Mouse (Mus musculus): ENCODE measurements around the gene Adgrb2. TPM values are rescaled to one million over a fixed set of nuclear protein-coding genes. Genes with fewer than 3 reads are reported as not detected.

The Adgrb2 gene
- polyA plus RNA-seq, 1 experiment from 2014 or later, result 2.8 TPM

DNA sequence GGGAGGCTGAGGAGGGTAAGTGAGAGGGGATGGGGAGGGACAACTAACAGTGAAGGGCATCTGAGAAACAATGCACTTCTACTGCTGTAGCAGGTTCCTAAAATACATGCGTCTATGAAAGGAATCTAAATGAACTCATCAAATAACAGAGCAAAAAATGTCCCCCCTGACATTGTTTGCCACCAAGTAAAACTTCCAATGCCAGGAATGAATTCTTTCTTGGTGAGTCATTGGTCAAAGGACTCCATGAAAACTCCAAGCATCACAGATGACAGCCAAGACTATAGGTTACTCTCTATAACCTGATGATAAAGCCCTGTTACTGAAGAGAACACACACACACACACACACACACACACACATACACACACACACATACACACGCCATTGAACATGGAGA lies 46.5 kb downstream of the Adgrb2 start:
- no peak overlapping the region for H3K9ac ChIP-seq (ENCODE audit: low read length)
- DNase-seq (ENCODE audit: low spot score) (no peak), ATAC-seq (ENCODE audit: insufficient read depth, low FRiP score, low TSS enrichment) (no peak)
- H3K4me1 ChIP-seq (ENCODE audit: control insufficient read depth, insufficient read depth, low read length), result no peaks in the 10 kb centered on the region
- WGBS, result 74% methylated on average over 2 of the region's 2 CpGs
- no peaks in the 10 kb centered on the region for H3K36me3 ChIP-seq (ENCODE audit: control insufficient read depth, insufficient read depth, low read length)
- H3K27ac ChIP-seq (ENCODE audit: low read depth, low read length), result no peak overlapping the region
- no peak overlapping the region for H3K4me3 ChIP-seq (ENCODE audit: low read depth, low read length)
- no peak overlapping the region for H3K4me2 ChIP-seq (ENCODE audit: low read depth)
- H3K27me3 ChIP-seq (ENCODE audit: control insufficient read depth, insufficient read depth, low read length), result no peaks in the 10 kb centered on the region
- no peaks in the 10 kb centered on the region for H3K9me3 ChIP-seq (ENCODE audit: control insufficient read depth, low read length)

DNA sequence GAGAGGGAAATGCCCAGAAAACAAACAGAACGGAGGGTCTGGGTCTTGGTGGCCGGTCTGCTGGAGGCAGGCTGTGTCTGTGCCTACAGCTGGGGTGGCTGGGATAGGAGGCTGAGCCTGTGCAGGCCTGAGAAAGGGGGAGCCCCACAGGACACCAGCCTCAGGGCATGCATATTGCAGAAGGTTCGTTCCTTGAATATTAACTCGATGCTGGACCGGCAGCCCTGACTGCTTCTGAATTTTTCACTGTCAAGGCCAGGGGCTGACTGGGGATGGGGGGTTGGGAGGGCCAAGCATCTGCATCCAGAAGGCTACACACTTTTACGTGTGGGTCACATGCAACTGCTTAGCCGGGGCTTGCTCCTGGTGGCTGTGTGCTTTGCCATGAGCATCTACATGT lies 48.8 kb downstream of the Adgrb2 start:
- H3K27ac ChIP-seq (ENCODE audit: low read depth, low read length), result no peak overlapping the region

DNA sequence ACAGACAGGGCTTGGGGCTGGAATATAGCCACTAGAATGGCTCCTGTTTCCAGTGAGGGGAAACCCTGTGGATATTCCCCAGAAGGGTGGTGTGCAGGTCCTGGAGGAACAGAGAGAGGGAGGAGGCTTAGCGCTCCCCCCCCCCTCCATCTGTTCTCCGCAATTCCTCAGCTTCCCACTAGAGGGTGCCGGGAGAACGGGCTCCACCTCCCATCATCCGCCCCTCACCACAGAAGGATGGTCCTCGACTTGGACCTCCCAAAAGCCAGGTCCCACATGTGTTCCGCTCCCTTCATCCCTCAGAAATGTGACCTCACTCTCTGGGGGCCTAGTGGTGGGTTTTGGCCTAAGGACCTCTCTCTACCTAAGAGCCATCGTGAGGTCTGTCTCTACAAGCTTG lies 51.4 kb downstream of the Adgrb2 start:
- no peak overlapping the region for H3K4me2 ChIP-seq (ENCODE audit: low read depth)
- H3K27ac ChIP-seq (ENCODE audit: low read depth, low read length), result no peak overlapping the region
- no peaks in the 10 kb centered on the region for H3K9me3 ChIP-seq (ENCODE audit: control insufficient read depth, low read length)
- ATAC-seq (ENCODE audit: insufficient read depth, low FRiP score, low TSS enrichment) (no peak), DNase-seq (ENCODE audit: low spot score) (peak; percentile 74)
- H3K9ac ChIP-seq (ENCODE audit: low read length), result no peak overlapping the region
- H3K4me1 ChIP-seq (ENCODE audit: control insufficient read depth, insufficient read depth, low read length), result peaks cover 5% of the 10 kb centered on the region; the same call in 1 of the 2 replicates
- no peak overlapping the region for H3K4me3 ChIP-seq (ENCODE audit: low read depth, low read length)
- H3K36me3 ChIP-seq (ENCODE audit: control insufficient read depth, insufficient read depth, low read length), result no peaks in the 10 kb centered on the region
- 5% methylated on average over 7 of the region's 8 CpGs for whole genome bisulfite sequencing
- 0 out of 2 replicates have a peak, but pooled peaks cover 3% of the 10 kb centered on the region for H3K27me3 ChIP-seq (ENCODE audit: control insufficient read depth, insufficient read depth, low read length)

More for the DNA sequence above, 48.8 kb downstream of the Adgrb2 start:
- H3K4me2 ChIP-seq (ENCODE audit: low read depth), result no peak overlapping the region
- H3K9me3 ChIP-seq (ENCODE audit: control insufficient read depth, low read length), result no peaks in the 10 kb centered on the region
- H3K36me3 ChIP-seq (ENCODE audit: control insufficient read depth, insufficient read depth, low read length), result no peaks in the 10 kb centered on the region
- no peak overlapping the region for H3K4me3 ChIP-seq (ENCODE audit: low read depth, low read length)
- H3K4me1 ChIP-seq (ENCODE audit: control insufficient read depth, insufficient read depth, low read length), result peaks cover 5% of the 10 kb centered on the region; the same call in 1 of the 2 replicates
- H3K9ac ChIP-seq (ENCODE audit: low read length), result no peak overlapping the region
- DNase-seq (ENCODE audit: low spot score) (no peak), ATAC-seq (ENCODE audit: insufficient read depth, low FRiP score, low TSS enrichment) (no peak)
- WGBS, result 62% methylated on average over 7 of the region's 7 CpGs
- H3K27me3 ChIP-seq (ENCODE audit: control insufficient read depth, insufficient read depth, low read length), result 0 out of 2 replicates have a peak, but pooled peaks cover 3% of the 10 kb centered on the region

DNA sequence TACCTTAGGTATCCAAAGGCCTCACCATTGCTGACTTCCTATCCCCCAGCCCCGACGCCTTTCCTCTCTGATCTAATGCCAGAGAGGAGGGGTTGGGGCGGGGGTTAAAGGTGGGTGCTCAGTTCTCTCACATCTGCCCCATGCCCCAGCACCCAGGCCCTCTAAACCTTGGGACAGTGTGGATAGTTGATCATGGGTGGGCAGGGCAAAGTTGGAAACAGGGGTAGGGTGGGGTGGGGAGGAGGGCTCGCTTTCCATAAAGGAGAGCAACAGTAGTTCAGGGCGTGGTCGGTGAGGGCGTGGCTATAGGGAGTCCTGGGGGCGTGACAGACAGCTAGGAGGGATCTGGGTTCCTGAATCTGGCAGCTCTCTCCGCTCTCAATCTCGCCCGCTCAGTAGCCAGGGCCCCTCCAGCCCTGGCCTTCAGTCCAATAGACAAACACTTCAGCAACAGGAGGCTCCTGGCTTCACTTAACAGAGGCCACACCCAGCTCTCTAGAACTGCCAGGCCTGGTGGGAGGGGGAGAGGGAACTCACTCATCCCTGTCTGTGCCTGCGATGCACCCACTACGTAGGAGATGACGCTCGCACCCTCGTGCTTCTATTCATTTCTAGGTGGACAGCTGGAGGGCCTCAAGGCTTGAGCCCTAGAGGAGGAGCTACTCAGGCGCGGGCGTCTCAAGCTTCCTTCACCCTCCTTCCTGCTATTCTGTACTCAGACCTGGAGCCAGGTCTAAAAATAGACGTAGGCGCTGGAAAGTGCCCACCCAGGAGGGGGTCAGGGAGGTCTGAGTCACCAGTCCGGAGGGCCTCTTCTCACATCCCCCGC lies 52.1 kb downstream of the Adgrb2 start:
- 0 out of 2 replicates have a peak, but pooled peaks cover 3% of the 10 kb centered on the region for H3K27me3 ChIP-seq (ENCODE audit: control insufficient read depth, insufficient read depth, low read length)

DNA sequence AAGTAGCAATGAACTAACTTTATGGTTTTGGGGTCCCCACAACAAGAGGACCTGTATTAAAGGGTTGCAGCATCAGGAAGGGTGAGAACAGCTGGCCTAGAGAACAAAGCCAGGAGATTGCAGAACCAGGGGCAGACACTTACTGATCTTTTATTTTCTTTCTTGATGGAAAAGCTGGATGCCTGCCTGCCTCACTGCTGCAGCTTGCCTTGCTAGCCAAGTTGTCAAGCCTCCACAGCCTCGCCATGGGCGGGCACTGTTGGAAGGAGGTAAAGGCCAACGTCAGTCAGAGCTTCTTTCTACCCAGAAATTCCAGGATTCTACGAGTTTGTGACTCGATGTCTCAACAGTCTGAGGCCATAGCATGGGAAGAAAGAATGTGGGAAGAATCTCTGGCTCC lies 54.7 kb downstream of the Adgrb2 start:
- H3K4me2 ChIP-seq (ENCODE audit: low read depth), result no peak overlapping the region
- no peak overlapping the region for H3K27ac ChIP-seq (ENCODE audit: low read depth, low read length)
- no peak overlapping the region for H3K4me3 ChIP-seq (ENCODE audit: low read depth, low read length)
- 46% methylated on average over 5 of the region's 5 CpGs for WGBS
- H3K36me3 ChIP-seq (ENCODE audit: control insufficient read depth, insufficient read depth, low read length), result no peaks in the 10 kb centered on the region
- H3K27me3 ChIP-seq (ENCODE audit: control insufficient read depth, insufficient read depth, low read length), result 0 out of 2 replicates have a peak, but pooled peaks cover 3% of the 10 kb centered on the region
- no peak for ATAC-seq (ENCODE audit: insufficient read depth, low FRiP score, low TSS enrichment)
- peaks cover 5% of the 10 kb centered on the region; the same call in 1 of the 2 replicates for H3K4me1 ChIP-seq (ENCODE audit: control insufficient read depth, insufficient read depth, low read length)
- DNase-seq (ENCODE audit: low spot score), result no peak
- no peaks in the 10 kb centered on the region for H3K9me3 ChIP-seq (ENCODE audit: control insufficient read depth, low read length)
- no peak overlapping the region for H3K9ac ChIP-seq (ENCODE audit: low read length)

More for the DNA sequence above, 52.1 kb downstream of the Adgrb2 start:
- ATAC-seq (ENCODE audit: insufficient read depth, low FRiP score, low TSS enrichment) (no peak), DNase-seq (ENCODE audit: low spot score) (peak; percentile 44)
- 10% methylated on average over 23 of the region's 23 CpGs for WGBS
- Histone ChIP-seq H3K4me2 (ENCODE audit: low read depth) (no peak overlapping the region), H3K9me3 (ENCODE audit: control insufficient read depth, low read length) (no peaks in the 10 kb centered on the region), H3K4me3 (ENCODE audit: low read depth, low read length) (no peak overlapping the region), H3K4me1 (ENCODE audit: control insufficient read depth, insufficient read depth, low read length) (peaks cover 5% of the 10 kb centered on the region; the same call in 1 of the 2 replicates), H3K36me3 (ENCODE audit: control insufficient read depth, insufficient read depth, low read length) (no peaks in the 10 kb centered on the region), H3K9ac (ENCODE audit: low read length) (no peak overlapping the region), H3K27ac (ENCODE audit: low read depth, low read length) (no peak overlapping the region)

DNA sequence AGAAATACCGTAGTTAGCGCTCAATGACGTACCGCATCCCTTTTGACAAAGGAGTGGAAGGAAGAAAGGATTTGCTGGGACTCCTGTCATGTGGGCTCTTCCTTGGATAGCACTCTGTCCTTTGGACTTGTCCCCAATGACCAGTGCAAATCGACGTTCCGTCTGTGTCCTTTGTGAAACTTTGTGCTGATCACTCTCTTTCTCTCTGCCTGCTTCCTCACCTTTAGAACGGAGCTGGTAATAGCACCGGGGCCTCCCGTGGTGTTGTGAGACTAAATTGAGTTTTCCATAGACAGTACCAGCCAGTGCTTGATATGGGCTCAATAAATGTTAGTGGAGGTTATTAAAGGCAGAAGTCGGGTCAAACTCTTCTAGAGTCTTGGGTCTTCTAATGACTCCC lies 56.4 kb downstream of the Adgrb2 start:
- 0 out of 2 replicates have a peak, but pooled peaks cover 3% of the 10 kb centered on the region for H3K27me3 ChIP-seq (ENCODE audit: control insufficient read depth, insufficient read depth, low read length)
- H3K4me2 ChIP-seq (ENCODE audit: low read depth), result no peak overlapping the region
- ATAC-seq (ENCODE audit: insufficient read depth, low FRiP score, low TSS enrichment), result no peak
- no peak for DNase-seq (ENCODE audit: low spot score)
- no peaks in the 10 kb centered on the region for H3K36me3 ChIP-seq (ENCODE audit: control insufficient read depth, insufficient read depth, low read length)
- WGBS, result 84% methylated on average over 11 of the region's 11 CpGs
- no peak overlapping the region for H3K27ac ChIP-seq (ENCODE audit: low read depth, low read length)
- H3K4me1 ChIP-seq (ENCODE audit: control insufficient read depth, insufficient read depth, low read length), result peaks cover 8% of the 10 kb centered on the region
- H3K9me3 ChIP-seq (ENCODE audit: control insufficient read depth, low read length), result no peaks in the 10 kb centered on the region
- H3K9ac ChIP-seq (ENCODE audit: low read length), result no peak overlapping the region
- no peak overlapping the region for H3K4me3 ChIP-seq (ENCODE audit: low read depth, low read length)

DNA sequence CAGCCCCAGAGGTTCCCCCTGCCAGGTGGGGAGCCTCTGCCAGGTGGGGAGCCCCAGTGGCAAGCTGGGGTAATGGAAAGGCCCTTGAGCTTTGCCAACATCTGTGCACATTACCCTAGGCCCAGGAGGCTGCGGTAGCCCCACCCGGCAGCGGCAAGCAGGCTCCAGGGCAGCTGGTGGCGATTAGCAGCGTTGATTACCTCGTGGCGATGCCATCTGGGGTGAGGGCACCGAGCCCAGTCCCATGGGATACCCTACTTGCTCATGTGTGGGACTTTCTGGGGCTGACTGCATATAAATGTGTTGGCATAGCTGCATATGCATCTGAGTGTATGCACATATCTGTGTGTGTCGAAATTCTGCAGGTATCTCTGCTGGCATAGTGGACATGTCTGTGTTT lies 59.5 kb downstream of the Adgrb2 start:
- WGBS, result 74% methylated on average over 9 of the region's 9 CpGs
- H3K9ac ChIP-seq (ENCODE audit: low read length), result no peak overlapping the region
- H3K27ac ChIP-seq (ENCODE audit: low read depth, low read length), result 0 out of 2 replicates have a peak overlapping the region, but pooled peaks have one; percentile 20
- H3K4me1 ChIP-seq (ENCODE audit: control insufficient read depth, insufficient read depth, low read length), result peaks cover 13% of the 10 kb centered on the region
- no peak overlapping the region for H3K4me2 ChIP-seq (ENCODE audit: low read depth)
- no peaks in the 10 kb centered on the region for H3K9me3 ChIP-seq (ENCODE audit: control insufficient read depth, low read length)
- no peak overlapping the region for H3K4me3 ChIP-seq (ENCODE audit: low read depth, low read length)
- H3K27me3 ChIP-seq (ENCODE audit: control insufficient read depth, insufficient read depth, low read length), result no peaks in the 10 kb centered on the region
- no peaks in the 10 kb centered on the region for H3K36me3 ChIP-seq (ENCODE audit: control insufficient read depth, insufficient read depth, low read length)
- DNase-seq (ENCODE audit: low spot score), result no peak
- no peak for ATAC-seq (ENCODE audit: insufficient read depth, low FRiP score, low TSS enrichment)

DNA sequence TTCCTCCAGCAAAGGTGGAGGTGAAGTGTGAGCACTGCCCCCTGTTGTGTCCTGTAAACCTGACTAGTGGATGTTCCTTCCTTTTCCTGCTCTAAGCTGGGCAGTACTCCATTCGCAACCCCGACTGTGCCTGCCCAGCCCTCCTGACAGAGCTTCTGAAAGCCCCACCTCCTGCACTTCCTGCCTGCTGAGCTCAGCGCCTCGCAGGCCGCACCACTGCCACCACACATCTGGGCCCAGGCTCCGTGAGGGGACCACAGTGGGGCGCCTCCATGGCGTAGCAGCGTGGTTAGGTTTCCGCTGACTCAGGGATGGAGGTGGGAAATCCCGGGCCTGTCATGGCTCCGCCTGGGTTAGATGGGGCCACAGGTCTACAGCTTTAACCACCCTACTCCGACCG lies 60.9 kb downstream of the Adgrb2 start:
- Histone ChIP-seq H3K4me2 (ENCODE audit: low read depth) (no peak overlapping the region), H3K27me3 (ENCODE audit: control insufficient read depth, insufficient read depth, low read length) (no peaks in the 10 kb centered on the region)
- no peak for ATAC-seq (ENCODE audit: insufficient read depth, low FRiP score, low TSS enrichment)

More for the DNA sequence above, 60.9 kb downstream of the Adgrb2 start:
- peaks cover 13% of the 10 kb centered on the region for H3K4me1 ChIP-seq (ENCODE audit: control insufficient read depth, insufficient read depth, low read length)
- no peak overlapping the region for H3K27ac ChIP-seq (ENCODE audit: low read depth, low read length)
- no peak overlapping the region for H3K4me3 ChIP-seq (ENCODE audit: low read depth, low read length)
- WGBS, result 18% methylated on average over 14 of the region's 14 CpGs
- DNase-seq (ENCODE audit: low spot score), result peak; percentile 51
- H3K9me3 ChIP-seq (ENCODE audit: control insufficient read depth, low read length), result no peaks in the 10 kb centered on the region
- no peak overlapping the region for H3K9ac ChIP-seq (ENCODE audit: low read length)
- H3K36me3 ChIP-seq (ENCODE audit: control insufficient read depth, insufficient read depth, low read length), result no peaks in the 10 kb centered on the region
